Mouse (Mus musculus) forebrain, embryonic 15.5 days (tissue): ENCODE measurements around the gene Myt1. TPM values are rescaled to one million over a fixed set of nuclear protein-coding genes. Genes with fewer than 3 reads are reported as not detected.
A peak's percentile ranks its signal among the peaks of the same experiment; 100 is the strongest.
"Not testable (repeated sequence)": the region's sequence is repeated elsewhere in the genome, so short reads cannot be mapped to it uniquely, and the experiment has no call there.

ENCODE experiments used
- ATAC-seq: fragments of 200-750 bp; cut with Nextera tagmentation; replicated peaks from 2 replicates; pipeline ENCODE4 v1.8.0; 2017; ENCODE audit warnings: mild to moderate bottlenecking, moderate TSS enrichment, moderate library complexity
- H3K27ac ChIP-seq: fragments of 300-500 bp; sonication (generic); replicated peaks from 2 replicates; pipeline ENCODE4 v1.5.1; 2015; ENCODE audit warnings: mild to moderate bottlenecking, inconsistent platforms
- H3K27me3 ChIP-seq: fragments of 300-500 bp; sonication (generic); 2 replicates; pipeline ENCODE4 v1.6.1; 2015; ENCODE audit warnings: inconsistent platforms
- H3K36me3 ChIP-seq: fragments of 300-500 bp; sonication (generic); 2 replicates; pipeline ENCODE4 v1.6.1; 2015; ENCODE audit warnings: mild to moderate bottlenecking, inconsistent platforms
- H3K4me1 ChIP-seq: fragments of 300-500 bp; sonication (generic); 2 replicates; pipeline ENCODE4 v1.6.1; 2015; ENCODE audit warnings: inconsistent platforms
- H3K4me2 ChIP-seq: fragments of 300-500 bp; sonication (generic); replicated peaks from 2 replicates; pipeline ENCODE4 v1.6.1; 2015; ENCODE audit warnings: mild to moderate bottlenecking, inconsistent platforms
- H3K4me3 ChIP-seq: fragments of 300-500 bp; sonication (generic); 2 replicates; pipeline ENCODE4 v1.5.1; 2015; ENCODE audit warnings: mild to moderate bottlenecking, inconsistent platforms
- H3K9ac ChIP-seq: fragments of 300-500 bp; sonication (generic); replicated peaks from 2 replicates; pipeline ENCODE4 v1.6.1; 2015; ENCODE audit warnings: mild to moderate bottlenecking, inconsistent platforms
- H3K9me3 ChIP-seq: fragments of 300-500 bp; sonication (generic); 2 replicates; pipeline ENCODE4 v1.6.1; 2016; ENCODE audit warnings: inconsistent platforms
- WGBS: fragments of 180-500 bp; shearing (Covaris S2); methylation state at CpG from one replicate; pipeline ENCODE4 v1.1.7; 2015; ENCODE audit warnings: mixed read lengths; 5-methylcytosine and 5-hydroxymethylcytosine counted together
- polyA plus RNA-seq: library from polyadenylated mRNA; unstranded; fragments of >200 nt; fragmentation: Nextera tagmentation; extraction: Ambion mirVana; gene quantifications from 2 replicates; pipeline ENCODE4 v1.2.1, GENCODE M21; 2015

The Myt1 gene
- polyA plus RNA-seq, 1 experiment from 2014 or later = 26.7 TPM

- H3K4me3 ChIP-seq = no peak overlapping the region
- no peak overlapping the region for H3K4me2 ChIP-seq
- H3K9me3 ChIP-seq = no peaks in the 10 kb centered on the region
- no peak overlapping the region for H3K9ac ChIP-seq
- ATAC-seq = no peak
- WGBS = 69% methylated on average over 6 of the region's 6 CpGs
- peaks cover 9% of the 10 kb centered on the region; the same call in 1 of the 2 replicates for H3K4me1 ChIP-seq
- H3K27me3 ChIP-seq = no peaks in the 10 kb centered on the region
- H3K27ac ChIP-seq = no peak overlapping the region
- peaks cover 34% of the 10 kb centered on the region for H3K36me3 ChIP-seq
Measured at GRCm38 (mm10) chr2:181789396-181789795, 26.3 kb downstream of the Myt1 start.

DNA sequence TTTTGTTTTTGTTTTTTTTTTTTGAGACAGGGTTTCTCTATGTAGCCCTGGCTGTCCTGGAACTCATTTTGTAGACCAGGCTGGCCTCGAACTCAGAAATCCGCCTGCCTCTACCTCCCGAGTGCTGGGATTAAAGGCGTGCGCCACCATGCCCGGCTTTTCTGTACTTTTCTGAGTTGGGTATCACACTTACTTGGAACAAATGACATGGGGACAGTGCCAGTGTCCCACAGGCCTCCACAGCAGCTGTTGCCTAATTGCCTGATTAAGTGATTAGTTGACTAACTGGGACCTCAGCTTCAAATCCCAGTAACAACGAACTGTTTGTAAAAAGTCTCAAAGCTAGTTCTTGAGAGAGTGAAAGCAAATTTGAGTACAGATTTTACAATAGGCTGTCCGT lies 30.1 kb downstream of the Myt1 start:
- not testable (repeated sequence) for H3K4me1 ChIP-seq, ATAC-seq, H3K9me3 ChIP-seq, H3K4me3 ChIP-seq, H3K27me3 ChIP-seq, H3K9ac ChIP-seq, H3K4me2 ChIP-seq, H3K27ac ChIP-seq
- 57% methylated on average over 8 of the region's 8 CpGs for WGBS
- H3K36me3 ChIP-seq = peaks cover 56% of the 10 kb centered on the region

GRCm38 (mm10) chr2:181795641-181796130 lies 32.6 kb downstream of the Myt1 start:
- peaks cover 54% of the 10 kb centered on the region for H3K36me3 ChIP-seq
- H3K9me3 ChIP-seq = no peaks in the 10 kb centered on the region
- WGBS = 76% methylated on average over 3 of the region's 3 CpGs
- no peak overlapping the region for H3K9ac ChIP-seq
- no peak overlapping the region for H3K4me3 ChIP-seq
- H3K4me1 ChIP-seq = no peaks in the 10 kb centered on the region
- no peaks in the 10 kb centered on the region for H3K27me3 ChIP-seq
- no peak overlapping the region for H3K27ac ChIP-seq
- no peak overlapping the region for H3K4me2 ChIP-seq
- no peak for ATAC-seq

DNA sequence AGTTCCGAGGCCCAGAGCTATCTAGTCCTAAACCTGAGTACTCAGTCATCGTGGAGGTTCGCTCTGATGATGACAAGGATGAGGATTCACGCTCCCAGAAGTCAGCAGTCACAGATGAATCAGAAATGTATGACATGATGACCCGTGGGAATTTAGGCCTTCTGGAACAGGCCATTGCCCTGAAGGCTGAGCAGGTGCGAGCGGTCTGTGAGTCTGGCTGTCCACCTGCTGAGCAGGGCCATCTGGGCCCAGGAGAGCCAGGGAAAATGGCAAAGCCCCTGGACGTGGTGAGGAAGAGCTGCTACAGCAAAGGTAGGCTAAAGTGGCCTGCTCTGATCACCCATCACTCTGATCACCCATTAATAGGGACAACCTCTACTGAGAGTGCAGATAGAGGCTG lies 34.5 kb downstream of the Myt1 start:
- 83% methylated on average over 8 of the region's 8 CpGs for WGBS
- no peak for ATAC-seq
- H3K27me3 ChIP-seq = no peaks in the 10 kb centered on the region
- peaks cover 63% of the 10 kb centered on the region for H3K36me3 ChIP-seq
- H3K4me3 ChIP-seq = no peak overlapping the region
- no peak overlapping the region for H3K4me2 ChIP-seq
- H3K9me3 ChIP-seq = no peaks in the 10 kb centered on the region
- H3K9ac ChIP-seq = no peak overlapping the region
- no peaks in the 10 kb centered on the region for H3K4me1 ChIP-seq
- no peak overlapping the region for H3K27ac ChIP-seq

DNA sequence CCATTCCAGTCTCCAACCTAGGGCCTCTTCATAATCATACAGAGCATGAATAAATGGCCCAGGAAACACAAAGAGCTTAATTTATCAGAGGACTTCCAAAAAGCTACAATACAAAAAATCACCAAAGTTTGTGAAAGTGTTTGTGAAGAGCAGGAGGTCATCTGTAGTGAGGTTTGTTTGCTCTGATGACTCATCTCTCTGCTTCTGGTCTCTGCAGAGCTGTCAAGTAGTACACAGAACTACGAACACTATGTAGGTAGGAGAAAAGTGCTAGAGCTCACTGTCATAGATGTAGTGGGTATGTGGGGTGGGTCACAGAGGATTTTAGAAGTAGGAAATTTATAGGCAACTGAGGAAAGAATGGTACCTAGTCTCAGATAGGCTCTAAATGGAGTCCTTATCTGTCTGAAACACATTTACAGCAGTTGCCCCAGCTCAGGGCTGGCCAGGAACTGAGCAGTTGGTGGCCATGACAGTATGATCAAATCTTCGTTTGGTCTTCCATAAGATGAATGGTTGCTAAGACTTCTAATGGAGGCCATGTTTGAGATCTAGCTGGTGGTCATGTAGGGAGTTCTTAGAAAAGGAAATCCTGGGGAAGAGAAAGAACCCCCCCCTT lies 66.0 kb downstream of the Myt1 start:
- H3K27me3 ChIP-seq = no peaks in the 10 kb centered on the region
- WGBS = 70% methylated on average over 2 of the region's 2 CpGs

DNA sequence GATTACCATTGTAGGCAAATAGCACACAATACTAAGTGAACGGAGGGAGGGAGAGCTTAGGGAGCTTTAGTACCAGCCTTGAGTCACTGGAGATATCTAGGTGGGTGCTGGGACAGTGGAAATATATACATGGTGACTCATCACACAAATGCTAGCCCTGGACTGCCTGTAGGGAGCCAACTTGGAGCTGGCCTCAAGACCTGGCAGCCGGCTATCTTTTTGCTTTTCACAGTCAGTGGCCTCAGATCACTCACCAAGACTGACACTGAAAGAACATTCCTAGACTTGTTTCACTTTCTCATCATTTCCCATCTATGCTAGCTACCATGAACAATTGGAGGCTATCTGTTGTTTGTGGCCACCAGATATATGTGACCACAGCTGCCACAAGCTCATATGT lies 69.6 kb downstream of the Myt1 start:
- ATAC-seq = no peak
- Histone ChIP-seq H3K4me1 (peaks cover 6% of the 10 kb centered on the region), H3K27ac (no peak overlapping the region), H3K4me2 (no peak overlapping the region), H3K36me3 (peaks cover 27% of the 10 kb centered on the region), H3K9ac (no peak overlapping the region), H3K4me3 (no peak overlapping the region), H3K9me3 (no peaks in the 10 kb centered on the region), H3K27me3 (no peaks in the 10 kb centered on the region)
- WGBS = 72% methylated on average over 2 of the region's 2 CpGs

More for the DNA sequence above, 66.0 kb downstream of the Myt1 start:
- Histone ChIP-seq H3K9ac (no peak overlapping the region), H3K36me3 (peaks cover 58% of the 10 kb centered on the region), H3K4me2 (no peak overlapping the region), H3K4me3 (no peak overlapping the region), H3K4me1 (no peaks in the 10 kb centered on the region), H3K27ac (no peak overlapping the region), H3K9me3 (no peaks in the 10 kb centered on the region)
- no peak for ATAC-seq

DNA sequence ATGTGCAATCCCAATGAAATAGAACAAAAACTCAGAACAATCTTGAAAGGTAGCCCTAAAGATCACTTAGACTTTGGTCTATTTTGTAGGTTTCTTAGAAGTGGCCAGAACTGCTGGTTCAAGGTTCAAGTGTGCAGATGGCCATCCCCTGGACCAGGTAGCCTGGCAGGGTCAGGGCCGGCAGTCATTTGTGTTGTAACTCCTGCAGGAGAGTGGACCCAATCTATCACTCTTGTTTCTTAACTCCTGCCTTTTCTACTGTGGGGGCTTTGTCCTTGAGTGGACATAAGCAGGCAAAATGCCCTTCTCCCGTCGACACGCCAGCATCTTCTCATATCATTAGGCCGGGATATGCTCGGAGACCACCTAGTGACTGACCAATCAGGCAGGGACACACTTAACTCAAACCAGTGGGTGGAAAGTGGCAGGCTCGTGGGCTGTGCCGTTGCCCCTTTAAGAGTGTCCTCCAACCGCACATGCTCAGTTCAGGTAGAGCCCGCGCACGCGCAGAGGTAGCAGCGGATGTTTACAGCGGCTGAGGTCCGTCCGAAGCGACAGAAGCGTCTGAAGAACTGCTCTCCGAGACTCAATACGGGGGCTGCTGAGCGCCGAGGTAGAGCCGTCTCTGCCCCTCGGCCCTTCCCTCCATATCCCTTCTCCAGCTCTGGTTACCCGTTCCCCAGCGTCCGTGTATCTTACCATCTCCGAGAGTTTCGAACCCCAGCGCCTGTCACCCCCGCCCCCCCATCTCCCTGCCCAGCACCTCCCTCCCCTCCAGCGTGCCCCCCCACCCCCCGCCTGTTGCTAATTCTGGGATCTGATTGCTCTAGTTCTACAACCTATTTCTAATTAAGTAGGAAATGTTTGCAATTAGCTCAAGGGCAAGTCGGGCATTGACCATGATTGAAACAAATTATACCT lies 74.5 kb downstream of the Myt1 start, which contains the start of gene Pcmtd2:
Pcmtd2 (plus strand) TSS at position 483 of the 921 bp plus-strand sequence.
- WGBS = under 1% methylated on average over 35 of the region's 35 CpGs
- Histone ChIP-seq H3K4me1 (peaks cover 17% of the 10 kb centered on the region), H3K4me2 (peak within 1 kb of the TSS; percentile 79), H3K9ac (peak within 1 kb of the TSS; percentile 82), H3K27ac (peak within 1 kb of the TSS; percentile 89), H3K27me3 (no peaks in the 10 kb centered on the region), H3K36me3 (peaks cover 11% of the 10 kb centered on the region; the same call in 1 of the 2 replicates), H3K4me3 (peak within 1 kb of the TSS; percentile 89), H3K9me3 (no peaks in the 10 kb centered on the region)
- ATAC-seq = peak; percentile 98

- 0% methylated on average over 3 of the region's 3 CpGs for WGBS
- Histone ChIP-seq H3K9me3 (no peaks in the 10 kb centered on the region), H3K9ac (peak overlapping the region; percentile 82), H3K4me2 (peak overlapping the region; percentile 79), H3K4me3 (peak overlapping the region; percentile 89), H3K36me3 (peaks cover 12% of the 10 kb centered on the region; the same call in 1 of the 2 replicates), H3K27ac (peak overlapping the region; percentile 89), H3K27me3 (no peaks in the 10 kb centered on the region), H3K4me1 (peaks cover 17% of the 10 kb centered on the region)
- peak; percentile 7; the same call in 1 of the 2 replicates for ATAC-seq
Measured at GRCm38 (mm10) chr2:181838293-181838680, 75.2 kb downstream of the Myt1 start.

GRCm38 (mm10) chr2:181845709-181846394 lies 82.7 kb downstream of the Myt1 start:
- Histone ChIP-seq H3K9me3 (no peaks in the 10 kb centered on the region), H3K4me1 (no peaks in the 10 kb centered on the region), H3K4me3 (no peak overlapping the region), H3K4me2 (no peak overlapping the region), H3K36me3 (peaks cover 58% of the 10 kb centered on the region), H3K27ac (no peak overlapping the region), H3K27me3 (no peaks in the 10 kb centered on the region), H3K9ac (no peak overlapping the region)
- WGBS = 80% methylated on average over 5 of the region's 5 CpGs
- no peak for ATAC-seq

DNA sequence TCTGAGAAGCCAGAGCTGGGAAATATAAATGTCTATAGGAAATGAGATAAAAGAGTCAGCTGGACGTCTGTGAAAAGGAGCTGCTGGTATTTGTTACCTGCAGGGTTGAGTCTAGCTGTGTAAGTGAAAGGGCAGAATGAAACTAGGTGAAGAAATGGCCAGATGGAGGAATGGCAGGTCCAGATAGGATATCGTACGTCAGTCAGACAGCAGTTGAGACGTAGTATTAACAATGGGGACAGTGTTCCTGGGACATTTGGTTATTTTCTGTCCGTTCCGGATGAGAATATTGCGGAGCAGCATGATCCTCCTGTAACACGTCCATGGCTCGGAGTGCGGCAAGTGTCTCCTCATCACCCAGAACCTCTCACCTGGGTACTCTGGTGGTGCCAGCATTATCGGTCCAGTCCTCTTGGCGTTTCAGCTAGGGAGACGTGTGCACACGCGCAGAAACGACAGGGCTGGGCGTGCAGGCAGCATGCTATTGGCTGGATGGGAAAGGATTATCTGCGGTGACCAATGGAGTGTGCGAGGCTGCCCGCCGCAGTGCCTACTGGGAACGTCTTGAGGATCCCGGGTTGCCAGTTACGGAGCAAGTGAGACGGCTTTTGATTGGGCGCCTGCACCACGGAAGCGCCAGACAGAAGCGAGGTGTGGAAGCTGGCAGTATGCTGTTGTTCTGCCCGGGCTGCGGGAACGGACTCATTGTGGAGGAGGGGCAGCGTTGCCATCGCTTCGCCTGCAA lies 100.8 kb downstream of the Myt1 start, which contains the start of gene Polr3k:
Polr3k (plus strand) TSS at position 547 of the 745 bp plus-strand sequence.
- H3K4me3 ChIP-seq = peak within 1 kb of the TSS; percentile 73
- H3K9ac ChIP-seq = peak within 1 kb of the TSS; percentile 85
- H3K4me1 ChIP-seq = peaks cover 35% of the 10 kb centered on the region
- peaks cover 14% of the 10 kb centered on the region for H3K36me3 ChIP-seq
- peak; percentile 100 for ATAC-seq
- peak within 1 kb of the TSS; percentile 71 for H3K4me2 ChIP-seq
- no peaks in the 10 kb centered on the region for H3K9me3 ChIP-seq
- H3K27me3 ChIP-seq = no peaks in the 10 kb centered on the region
- H3K27ac ChIP-seq = peak within 1 kb of the TSS; percentile 91
- WGBS = under 1% methylated on average over 35 of the region's 35 CpGs

DNA sequence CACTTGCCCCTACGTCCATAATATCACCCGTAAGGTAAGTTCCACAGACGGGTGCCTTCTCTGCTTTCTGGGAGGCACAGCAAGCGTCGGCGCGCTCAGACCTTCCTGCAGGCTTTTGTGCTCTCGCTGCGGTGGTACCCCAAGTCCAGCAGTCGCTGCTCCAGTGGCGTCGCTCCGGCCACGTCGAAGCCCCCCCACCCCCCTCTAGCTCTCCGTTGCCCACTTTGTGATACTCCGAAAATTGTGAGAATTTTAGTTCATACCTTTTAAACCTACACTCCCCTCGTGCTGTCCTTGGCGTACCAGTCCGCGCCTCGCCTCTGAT lies 101.4 kb downstream of the Myt1 start:
- H3K4me3 ChIP-seq = peak overlapping the region; percentile 73
- peak overlapping the region; percentile 71 for H3K4me2 ChIP-seq
- no peaks in the 10 kb centered on the region for H3K27me3 ChIP-seq
- no peak; the same call in 1 of the 2 replicates for ATAC-seq
- peaks cover 16% of the 10 kb centered on the region for H3K36me3 ChIP-seq
- H3K9ac ChIP-seq = peak overlapping the region; percentile 85
- H3K27ac ChIP-seq = peak overlapping the region; percentile 91
- under 1% methylated on average over 22 of the region's 22 CpGs for WGBS
- no peaks in the 10 kb centered on the region for H3K9me3 ChIP-seq
- peaks cover 35% of the 10 kb centered on the region for H3K4me1 ChIP-seq
